Mouse (Mus musculus) midbrain, embryonic 12.5 days (tissue): Measurements from ENCODE around the gene Hic2. TPM values are rescaled to one million over a fixed set of nuclear protein-coding genes. Genes with fewer than 3 reads are reported as not detected.

ENCODE experiments used
- ATAC-seq: fragments of 200-750 bp; cut with Nextera tagmentation; 2 replicates; pipeline ENCODE4 v1.8.0; 2017; ENCODE audit warnings: low read depth, moderate TSS enrichment, moderate library complexity; ENCODE audit not compliant: low FRiP score
- H3K27ac ChIP-seq: fragments of 300-500 bp; sonication (generic); replicated peaks from 2 replicates; pipeline ENCODE4 v1.5.1; 2016; ENCODE audit warnings: mild to moderate bottlenecking
- H3K27me3 ChIP-seq: fragments of 300-500 bp; sonication (generic); 2 replicates; pipeline ENCODE4 v1.6.1; 2016; ENCODE audit warnings: mild to moderate bottlenecking
- H3K36me3 ChIP-seq: fragments of 300-500 bp; sonication (generic); 2 replicates; pipeline ENCODE4 v1.6.1; 2016
- H3K4me1 ChIP-seq: fragments of 300-500 bp; sonication (generic); 2 replicates; pipeline ENCODE4 v1.6.1; 2016
- H3K4me2 ChIP-seq: fragments of 300-500 bp; sonication (generic); replicated peaks from 2 replicates; pipeline ENCODE4 v1.6.1; 2016; ENCODE audit warnings: mild to moderate bottlenecking, moderate library complexity
- H3K4me3 ChIP-seq: fragments of 300-500 bp; sonication (generic); 2 replicates; pipeline ENCODE4 v1.5.1; 2016; ENCODE audit warnings: mild to moderate bottlenecking
- H3K9ac ChIP-seq: fragments of 300-500 bp; sonication (generic); replicated peaks from 2 replicates; pipeline ENCODE4 v1.6.1; 2016; ENCODE audit warnings: mild to moderate bottlenecking, moderate library complexity
- H3K9me3 ChIP-seq: fragments of 300-500 bp; sonication (generic); 2 replicates; pipeline ENCODE4 v1.6.1; 2016; ENCODE audit warnings: mild to moderate bottlenecking
- WGBS: fragments of 180-500 bp; shearing (Covaris S2); methylation state at CpG from one replicate; pipeline ENCODE4 v1.1.7; 2016; 5-methylcytosine and 5-hydroxymethylcytosine counted together
- polyA plus RNA-seq: library from polyadenylated mRNA; unstranded; fragments of >200 nt; fragmentation: Nextera tagmentation; extraction: Ambion mirVana; gene quantifications from 2 replicates; pipeline ENCODE4 v1.2.1, GENCODE M21; 2016

The Hic2 gene
- polyA plus RNA-seq, result 15.3 and 18.6 TPM in 2 replicates

DNA sequence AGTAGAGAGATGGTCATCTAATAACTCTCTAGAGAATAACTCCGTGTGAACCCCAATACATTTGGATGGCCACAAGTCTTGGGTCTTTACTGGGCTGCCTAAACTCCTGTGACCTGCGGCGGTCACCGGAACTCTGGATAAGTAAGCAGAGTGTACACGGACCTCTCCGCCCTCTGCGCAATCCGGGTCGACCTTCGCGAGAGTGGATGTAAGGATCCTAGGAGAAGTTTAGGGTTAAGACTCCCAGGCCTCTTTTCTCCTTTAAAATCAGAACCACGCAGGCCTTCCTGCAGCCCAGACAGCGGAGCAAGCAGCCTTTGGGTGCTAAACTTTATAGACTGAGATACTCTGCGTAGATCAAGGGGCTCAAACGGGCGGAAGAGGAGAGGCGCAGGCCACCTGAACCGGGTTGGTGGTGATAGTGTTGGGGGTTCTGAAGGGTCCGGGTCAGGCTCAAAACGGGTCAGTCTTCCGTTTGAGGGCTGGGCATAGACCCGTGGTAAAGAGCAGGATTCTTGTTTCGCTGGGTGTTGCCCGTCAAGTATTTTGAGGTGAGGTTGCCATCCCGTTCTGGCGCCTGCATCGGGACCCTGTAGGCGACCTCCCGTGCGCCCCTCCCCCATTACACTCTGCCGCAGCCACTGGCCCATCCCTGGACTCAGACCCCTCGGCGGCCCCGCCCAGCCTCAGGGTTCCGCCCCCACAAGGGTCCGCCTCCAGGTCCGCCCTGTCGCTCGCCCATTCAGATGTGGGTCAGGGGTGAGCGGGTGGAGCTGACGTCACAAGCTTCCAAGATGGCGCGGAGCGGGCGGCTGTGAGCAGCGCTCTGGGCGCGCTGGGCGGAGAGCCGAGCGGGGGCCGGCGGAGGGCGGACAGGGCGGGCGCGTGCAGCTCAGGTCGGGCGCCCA lies at the start of gene Hic2:
Hic2 (plus strand) TSS at position 779 of the 908 bp plus-strand sequence.
- Histone ChIP-seq H3K4me2 (peak within 1 kb of the TSS; percentile 89), H3K9ac (peak within 1 kb of the TSS; percentile 89), H3K27me3 (0 out of 2 replicates have a peak, but pooled peaks cover 3% of the 10 kb centered on the region), H3K36me3 (no peaks in the 10 kb centered on the region), H3K4me1 (peaks cover 31% of the 10 kb centered on the region), H3K27ac (peak within 1 kb of the TSS; percentile 95), H3K9me3 (peaks cover 7% of the 10 kb centered on the region; the same call in 1 of the 2 replicates), H3K4me3 (peak within 1 kb of the TSS; percentile 90)
- peak; percentile 98 for ATAC-seq
- WGBS, result under 1% methylated on average over 58 of the region's 59 CpGs

DNA sequence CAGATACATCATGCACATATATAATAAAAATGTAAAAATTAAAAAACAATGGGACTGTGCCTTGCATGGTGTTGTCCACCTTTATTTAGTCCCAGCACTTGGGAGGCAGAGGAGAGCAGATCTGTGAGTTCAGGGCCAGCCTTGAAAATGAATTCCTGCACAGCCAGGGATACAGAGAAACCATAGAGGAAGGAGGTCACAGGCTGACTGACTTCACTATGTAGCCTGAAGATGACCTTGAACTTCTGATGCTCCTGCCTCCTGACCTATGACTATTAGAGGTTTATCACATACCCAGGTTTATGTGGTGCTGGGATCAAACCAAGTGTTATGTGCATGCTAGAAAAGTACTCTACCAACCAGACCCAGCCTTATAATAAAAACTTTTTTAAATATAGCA lies 47.9 kb upstream of the Hic2 start:
- peaks cover 3% of the 10 kb centered on the region; the same call in 1 of the 2 replicates for H3K4me1 ChIP-seq

DNA sequence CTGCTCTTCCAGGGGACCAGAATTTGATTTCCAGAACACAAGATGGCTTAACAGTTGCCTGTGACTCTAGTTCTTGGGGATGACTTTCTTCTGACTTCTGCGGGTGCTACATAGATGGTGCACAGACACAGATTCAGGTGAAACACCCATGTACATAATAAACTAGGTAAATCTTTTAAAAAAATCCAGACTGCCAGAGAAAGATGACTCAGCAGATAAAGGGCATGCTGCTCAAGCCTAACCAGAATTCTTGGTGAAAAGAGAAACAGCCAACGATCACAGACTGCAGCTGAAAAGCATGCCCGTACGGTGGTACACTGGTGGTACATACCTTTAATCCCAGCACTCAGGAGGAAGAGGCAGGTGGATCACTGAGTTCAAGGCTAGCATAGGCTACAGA lies 39.5 kb upstream of the Hic2 start:
- peaks cover 22% of the 10 kb centered on the region for H3K36me3 ChIP-seq
- H3K4me1 ChIP-seq, result no peaks in the 10 kb centered on the region
- no peak for ATAC-seq
- H3K4me2 ChIP-seq, result no peak overlapping the region
- no peak overlapping the region for H3K9ac ChIP-seq
- no peak overlapping the region for H3K27ac ChIP-seq
- no peak overlapping the region for H3K4me3 ChIP-seq
- 98% methylated on average over 4 of the region's 4 CpGs for WGBS
- no peaks in the 10 kb centered on the region for H3K27me3 ChIP-seq
- H3K9me3 ChIP-seq, result no peaks in the 10 kb centered on the region

More for the DNA sequence above, 47.9 kb upstream of the Hic2 start:
- Histone ChIP-seq H3K27me3 (no peaks in the 10 kb centered on the region), H3K36me3 (peaks cover 23% of the 10 kb centered on the region), H3K27ac (no peak overlapping the region), H3K9ac (no peak overlapping the region), H3K9me3 (no peaks in the 10 kb centered on the region), H3K4me2 (no peak overlapping the region), H3K4me3 (no peak overlapping the region)
- ATAC-seq, result no peak

DNA sequence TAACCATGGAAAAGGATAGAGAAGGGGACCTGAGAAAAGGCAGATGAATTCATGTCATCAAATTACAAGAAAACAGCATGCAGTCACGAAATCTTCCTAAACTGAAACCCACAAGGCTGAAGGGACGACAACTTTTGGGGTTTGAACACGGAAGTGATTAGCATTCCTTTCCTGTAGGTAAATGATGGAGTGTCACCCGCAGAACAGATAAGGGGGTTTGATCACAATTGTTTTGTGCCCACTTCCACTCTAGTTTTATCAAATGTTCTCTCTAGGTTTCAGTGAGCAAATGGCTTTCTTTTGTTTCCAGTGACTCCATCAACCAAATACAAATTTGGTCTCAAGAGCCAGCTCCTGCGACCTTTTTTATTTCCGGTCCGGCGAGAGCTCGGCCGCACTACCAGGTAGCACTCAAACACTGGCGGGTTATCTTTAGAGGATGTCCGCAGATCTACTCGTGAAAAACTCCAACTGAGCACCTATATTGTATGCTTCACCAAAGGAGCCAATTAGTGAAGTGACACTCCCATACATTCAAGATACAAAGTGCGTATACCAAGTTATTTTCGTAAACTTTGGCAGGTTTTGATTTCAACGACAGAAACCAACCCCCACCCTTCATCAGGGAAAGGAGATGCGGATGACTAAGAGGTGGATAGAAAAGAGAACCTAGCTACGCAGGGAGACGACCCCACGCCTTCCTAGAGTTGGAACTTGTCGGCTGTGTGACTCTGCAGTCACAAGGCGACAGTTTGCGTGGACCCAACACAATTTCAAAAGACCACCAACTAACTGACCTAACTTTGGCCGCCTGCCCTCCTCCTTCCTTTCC lies 33.0 kb upstream of the Hic2 start:
- Histone ChIP-seq H3K4me3 (peak overlapping the region; percentile 100), H3K4me2 (peak overlapping the region; percentile 88), H3K9me3 (no peaks in the 10 kb centered on the region), H3K27me3 (no peaks in the 10 kb centered on the region), H3K27ac (peak overlapping the region; percentile 67), H3K9ac (peak overlapping the region; percentile 99), H3K4me1 (peaks cover 15% of the 10 kb centered on the region), H3K36me3 (peaks cover 3% of the 10 kb centered on the region; the same call in 1 of the 2 replicates)
- 0 out of 2 replicates have a peak, but pooled peaks have one; percentile 4 for ATAC-seq
- 8% methylated on average over 24 of the region's 24 CpGs for WGBS

GRCm38 (mm10) chr16:17200953-17201707 lies 32.2 kb upstream of the Hic2 start:
- Histone ChIP-seq H3K27ac (peak overlapping the region; percentile 67), H3K4me2 (peak overlapping the region; percentile 88), H3K4me3 (peak overlapping the region; percentile 100), H3K27me3 (peaks cover 2% of the 10 kb centered on the region; the same call in 1 of the 2 replicates), H3K9ac (peak overlapping the region; percentile 99), H3K9me3 (no peaks in the 10 kb centered on the region), H3K4me1 (peaks cover 15% of the 10 kb centered on the region), H3K36me3 (0 out of 2 replicates have a peak, but pooled peaks cover 3% of the 10 kb centered on the region)
- under 1% methylated on average over 71 of the region's 72 CpGs for WGBS
- ATAC-seq, result peak; percentile 88

GRCm38 (mm10) chr16:17201977-17202376 lies 31.4 kb upstream of the Hic2 start:
- peaks cover 10% of the 10 kb centered on the region for H3K27me3 ChIP-seq
- 0 out of 2 replicates have a peak overlapping the region, but pooled peaks have one; percentile 100 for H3K4me3 ChIP-seq
- ATAC-seq, result no peak
- H3K4me2 ChIP-seq, result no peak overlapping the region
- H3K9ac ChIP-seq, result no peak overlapping the region
- 63% methylated on average over 2 of the region's 2 CpGs for WGBS
- 0 out of 2 replicates have a peak, but pooled peaks cover 3% of the 10 kb centered on the region for H3K36me3 ChIP-seq
- H3K27ac ChIP-seq, result no peak overlapping the region
- peaks cover 15% of the 10 kb centered on the region for H3K4me1 ChIP-seq
- H3K9me3 ChIP-seq, result no peaks in the 10 kb centered on the region

DNA sequence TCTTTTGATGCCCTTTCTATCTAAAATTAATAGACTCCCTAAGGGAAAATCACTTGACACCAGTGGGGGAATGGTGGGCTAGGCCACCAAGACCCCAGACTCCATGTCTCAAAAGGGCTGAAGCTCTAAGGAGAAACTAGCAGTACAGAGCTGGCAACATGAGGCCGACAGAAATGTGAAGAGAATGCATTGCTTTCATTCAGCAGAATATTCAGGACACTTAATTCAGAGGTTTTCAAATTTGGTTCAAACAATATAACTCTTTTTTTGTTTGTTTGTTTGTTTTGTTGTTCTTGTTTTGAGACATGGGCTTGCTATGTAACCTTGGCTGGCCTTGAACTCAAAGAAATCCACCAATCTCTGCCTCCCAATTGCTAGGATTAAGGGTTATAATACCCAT lies 30.8 kb upstream of the Hic2 start, which contains the start of gene Ube2l3:
Ube2l3 (minus strand) TSS at position 101 of the 400 bp plus-strand sequence.
- 90% methylated on average over 1 of the region's 1 CpGs for WGBS
- H3K4me3 ChIP-seq, result peak within 1 kb of the TSS; percentile 100

GRCm38 (mm10) chr16:17204990-17205389 lies 28.4 kb upstream of the Hic2 start:
- peaks cover 18% of the 10 kb centered on the region for H3K27me3 ChIP-seq
- no peaks in the 10 kb centered on the region for H3K9me3 ChIP-seq
- no peak for ATAC-seq
- WGBS, result 9% methylated on average over 6 of the region's 6 CpGs
- H3K36me3 ChIP-seq, result no peaks in the 10 kb centered on the region
- no peak overlapping the region for H3K4me3 ChIP-seq
- H3K4me1 ChIP-seq, result peaks cover 13% of the 10 kb centered on the region
- no peak overlapping the region for H3K4me2 ChIP-seq
- no peak overlapping the region for H3K27ac ChIP-seq
- H3K9ac ChIP-seq, result no peak overlapping the region

More for the DNA sequence above, 30.8 kb upstream of the Hic2 start, which contains the start of gene Ube2l3:
- Histone ChIP-seq H3K4me2 (peak within 1 kb of the TSS; percentile 88; the same call in 1 of the 2 replicates), H3K4me1 (peaks cover 15% of the 10 kb centered on the region), H3K27ac (no peak within 1 kb of the TSS), H3K9ac (peak within 1 kb of the TSS; percentile 99; the same call in 1 of the 2 replicates), H3K27me3 (peaks cover 12% of the 10 kb centered on the region), H3K36me3 (0 out of 2 replicates have a peak, but pooled peaks cover 3% of the 10 kb centered on the region), H3K9me3 (no peaks in the 10 kb centered on the region)
- no peak for ATAC-seq

DNA sequence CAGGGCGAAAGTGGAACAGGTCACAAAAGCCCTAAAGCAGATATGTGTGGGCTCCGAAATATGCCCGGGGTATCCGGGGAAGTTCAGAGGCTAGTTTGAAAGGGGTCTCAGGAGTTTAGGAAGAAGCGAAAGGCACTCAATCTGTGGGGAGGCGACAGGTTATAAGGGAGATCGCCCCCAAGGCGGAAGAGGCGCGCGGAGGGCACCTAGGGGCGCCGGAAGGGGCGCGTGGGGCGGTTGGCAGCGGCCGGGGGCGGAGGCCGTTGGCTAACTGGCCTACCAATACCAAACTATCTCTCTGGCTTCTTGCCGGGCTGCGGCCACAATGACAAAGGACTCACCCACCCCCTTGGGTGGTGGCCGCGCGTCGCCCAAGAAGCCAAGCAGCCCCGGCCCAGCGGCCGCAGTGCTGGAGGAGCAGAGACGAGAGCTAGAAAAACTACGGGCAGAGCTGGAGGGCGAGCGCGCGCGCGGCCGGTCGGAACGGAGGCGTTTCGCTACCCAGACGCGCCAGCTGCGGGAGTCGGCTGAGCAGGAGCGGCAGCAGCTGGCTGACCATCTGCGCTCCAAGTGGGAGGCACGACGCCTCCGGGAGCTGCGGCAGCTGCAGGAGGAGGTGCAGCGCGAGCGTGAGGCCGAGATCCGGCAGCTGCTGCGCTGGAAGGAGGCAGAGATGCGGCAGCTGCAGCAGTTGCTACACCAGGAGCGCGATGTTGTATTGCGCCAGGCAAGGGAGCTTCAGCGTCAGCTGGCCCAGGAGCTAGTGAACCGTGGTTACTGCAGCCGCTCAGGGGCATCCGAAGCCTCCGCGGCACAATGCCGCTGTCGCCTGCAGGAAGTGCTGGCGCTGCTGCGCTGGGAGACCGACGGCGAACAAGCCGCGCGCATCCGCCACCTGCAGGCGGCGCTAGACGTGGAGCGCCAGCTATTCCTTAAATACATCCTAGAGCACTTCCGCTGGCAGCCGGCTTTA lies 24.7 kb upstream of the Hic2 start, which contains the start of gene Rimbp3:
Rimbp3 (plus strand) TSS at position 215 of the 973 bp plus-strand sequence.
- H3K4me3 ChIP-seq, result peak within 1 kb of the TSS; percentile 55
- peak within 1 kb of the TSS; percentile 65 for H3K9ac ChIP-seq
- peak; percentile 88 for ATAC-seq
- under 1% methylated on average over 84 of the region's 85 CpGs for WGBS
- peak within 1 kb of the TSS; percentile 94 for H3K27ac ChIP-seq
- no peaks in the 10 kb centered on the region for H3K9me3 ChIP-seq
- H3K4me1 ChIP-seq, result peaks cover 16% of the 10 kb centered on the region
- H3K4me2 ChIP-seq, result peak within 1 kb of the TSS; percentile 80
- peaks cover 33% of the 10 kb centered on the region for H3K27me3 ChIP-seq
- H3K36me3 ChIP-seq, result no peaks in the 10 kb centered on the region

DNA sequence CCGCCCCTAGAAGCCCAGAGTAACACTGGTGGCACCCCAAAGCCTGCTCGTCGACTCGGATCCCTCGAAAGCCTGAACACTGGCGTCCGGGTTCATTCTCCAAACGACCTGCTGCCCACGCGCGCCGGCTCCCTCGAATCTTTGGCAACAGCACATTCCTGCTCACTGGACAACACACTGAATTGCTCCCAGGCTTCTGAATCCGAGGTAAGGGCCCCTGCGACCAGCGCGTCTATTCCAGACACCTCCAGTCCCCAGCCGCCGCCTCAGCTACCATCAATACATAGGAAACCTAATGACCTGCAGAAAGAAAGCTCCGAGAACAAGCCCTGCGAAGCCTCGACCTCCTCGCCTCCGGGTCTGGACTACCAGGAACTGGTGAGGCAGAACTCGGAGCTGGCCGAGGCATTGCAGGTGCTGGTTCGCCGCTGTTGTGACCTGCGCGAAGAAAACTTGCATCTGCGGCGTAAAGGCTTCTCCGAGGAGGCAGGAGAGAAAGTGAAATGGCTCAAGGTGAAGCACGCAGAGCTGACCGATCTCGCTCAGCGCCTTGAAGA lies 23.9 kb upstream of the Hic2 start:
- peak; percentile 1; the same call in 1 of the 2 replicates for ATAC-seq
- Histone ChIP-seq H3K4me1 (peaks cover 16% of the 10 kb centered on the region), H3K4me2 (peak overlapping the region; percentile 80), H3K4me3 (peak overlapping the region; percentile 55), H3K27me3 (peaks cover 33% of the 10 kb centered on the region), H3K9ac (peak overlapping the region; percentile 65), H3K9me3 (no peaks in the 10 kb centered on the region), H3K36me3 (no peaks in the 10 kb centered on the region), H3K27ac (peak overlapping the region; percentile 94)
- 2% methylated on average over 37 of the region's 37 CpGs for WGBS
